Mouse (Mus musculus): ENCODE results near the gene Igsf9b. TPM values are rescaled to one million over a fixed set of nuclear protein-coding genes. Genes with fewer than 3 reads are reported as not detected.

Gene Igsf9b
- 10 to 100 TPM; 15.9 to 19.4 TPM for total RNA-seq (2021)

GRCm38 (mm10) chr9:27298411-27299285 lies at the start of gene Igsf9b:
Gene Igsf9b, plus strand, starts transcription at chr9:27299204.
- DNase-seq = peak; percentile 93

- no peak for DNase-seq
These were observed 46.8 kb upstream of the Igsf9b start for GRCm38 (mm10) chr9:27252034-27252714.

GRCm38 (mm10) chr9:27256454-27256853 lies 42.5 kb upstream of the Igsf9b start:
- DNase-seq = peak; percentile 72

- DNase-seq = no peak
These were observed 38.5 kb upstream of the Igsf9b start for GRCm38 (mm10) chr9:27260378-27260947.

GRCm38 (mm10) chr9:27261905-27262304 lies 37.1 kb upstream of the Igsf9b start:
- no peak for DNase-seq

GRCm38 (mm10) chr9:27265009-27265408 lies 34.0 kb upstream of the Igsf9b start:
- no peak for DNase-seq

- DNase-seq = no peak
These were observed 31.1 kb upstream of the Igsf9b start for GRCm38 (mm10) chr9:27267878-27268277.

- no peak for DNase-seq
These were observed 30.5 kb upstream of the Igsf9b start for GRCm38 (mm10) chr9:27268493-27268892.

GRCm38 (mm10) chr9:27269322-27269721 lies 29.7 kb upstream of the Igsf9b start:
- no peak for DNase-seq

GRCm38 (mm10) chr9:27269904-27270303 lies 29.1 kb upstream of the Igsf9b start:
- no peak for DNase-seq

GRCm38 (mm10) chr9:27271899-27272298 lies 27.1 kb upstream of the Igsf9b start:
- no peak for DNase-seq

- no peak for DNase-seq
These were observed 26.1 kb upstream of the Igsf9b start for GRCm38 (mm10) chr9:27272858-27273257.

GRCm38 (mm10) chr9:27276282-27276839 lies 22.6 kb upstream of the Igsf9b start:
- DNase-seq = no peak

- no peak for DNase-seq
These were observed 21.5 kb upstream of the Igsf9b start for GRCm38 (mm10) chr9:27277401-27278087.

- no peak for DNase-seq
These were observed 20.0 kb upstream of the Igsf9b start for GRCm38 (mm10) chr9:27279041-27279440.

- no peak for DNase-seq
These were observed 18.0 kb upstream of the Igsf9b start for GRCm38 (mm10) chr9:27280976-27281375.

- DNase-seq = no peak
These were observed 13.2 kb upstream of the Igsf9b start for GRCm38 (mm10) chr9:27285719-27286249.

- no peak for DNase-seq
These were observed 12.7 kb upstream of the Igsf9b start for GRCm38 (mm10) chr9:27286296-27286695.

- no peak for DNase-seq
These were observed 12.1 kb upstream of the Igsf9b start for GRCm38 (mm10) chr9:27286859-27287258.

GRCm38 (mm10) chr9:27287419-27287818 lies 11.6 kb upstream of the Igsf9b start:
- DNase-seq = peak; percentile 62

GRCm38 (mm10) chr9:27288442-27288841 lies 10.6 kb upstream of the Igsf9b start:
- DNase-seq = peak; percentile 37
